Mouse (Mus musculus) CH12.LX (cell line): ENCODE results near the gene Ercc4. TPM values are rescaled to one million over a fixed set of nuclear protein-coding genes. Genes with fewer than 3 reads are reported as not detected.

Experiments used
- DNase-seq: peaks from one replicate; pipeline ENCODE4 v3.0.0-alpha.2; 2013; ENCODE audit errors: extremely low read depth
- H3K27ac ChIP-seq: 2 replicates; pipeline ENCODE4 v1.5.1; 2012; ENCODE audit warnings: low read depth, mild to moderate bottlenecking, control low read depth, moderate library complexity; ENCODE audit not compliant: insufficient read depth
- H3K27me3 ChIP-seq: replicated peaks from 2 replicates; pipeline ENCODE3; 2012; ENCODE audit warnings: inconsistent platforms
- H3K36me3 ChIP-seq, 2 experiments: replicated peaks in 1 of 2; 2 replicates each; pipeline versions ENCODE3 to v1.6.1; 2012; ENCODE audit warnings: inconsistent platforms in 1 of 2, low read length in 1 of 2, mild to moderate bottlenecking in 1 of 2, mixed read lengths in 1 of 2, moderate library complexity in 1 of 2; ENCODE audit not compliant: control insufficient read depth in 1 of 2, insufficient read depth in 1 of 2
- H3K4me1 ChIP-seq, 2 experiments: 2 replicates each; pipeline ENCODE4 v1.6.1; 2012; ENCODE audit warnings: inconsistent platforms in 1 of 2, moderate library complexity in 1 of 2; ENCODE audit not compliant: insufficient read depth in 2 of 2, control insufficient read depth in 1 of 2
- H3K4me2 ChIP-seq: 2 replicates; pipeline ENCODE4 v1.6.1; 2012; ENCODE audit warnings: low read depth, mild to moderate bottlenecking, control low read depth; ENCODE audit not compliant: poor library complexity, insufficient read depth, severe bottlenecking
- H3K4me3 ChIP-seq, 3 experiments: fragments of 150-350 bp in 1 of 3; sonication (generic) in 1 of 3; replicated peaks in 1 of 3; 2 replicates each; pipeline versions ENCODE3 to v1.5.1; 2011 to 2012; ENCODE audit warnings: low read depth in 2 of 3, low read length in 2 of 3, mild to moderate bottlenecking in 2 of 3, moderate library complexity in 2 of 3, control low read depth in 1 of 3, improper control_type of control experiment in 1 of 3, inconsistent platforms in 1 of 3, mixed read lengths in 1 of 3; ENCODE audit not compliant: poor library complexity in 1 of 3
- H3K79me2 ChIP-seq: replicated peaks from 2 replicates; pipeline ENCODE4 v1.6.1; 2012; ENCODE audit warnings: mild to moderate bottlenecking, moderate library complexity; ENCODE audit not compliant: control insufficient read depth, poor library complexity, insufficient read depth, severe bottlenecking; ENCODE audit errors: extremely low read depth
- H3K9ac ChIP-seq: 2 replicates; pipeline ENCODE4 v1.6.1; 2012; ENCODE audit warnings: low read depth, mild to moderate bottlenecking, control low read depth, moderate library complexity; ENCODE audit not compliant: insufficient read depth
- H3K9me3 ChIP-seq: replicated peaks from 2 replicates; pipeline ENCODE3; 2012; ENCODE audit warnings: low read length, inconsistent platforms, mixed read lengths
- BHLHE40 ChIP-seq: IDR thresholded peaks from 2 replicates; pipeline ENCODE4 v1.6.1; 2011; ENCODE audit warnings: mild to moderate bottlenecking, low read depth, low read length, improper control_type of control experiment
- ELF1 ChIP-seq: IDR thresholded peaks from 2 replicates; pipeline ENCODE4 v1.6.1; 2014; ENCODE audit warnings: low read depth, mild to moderate bottlenecking, inconsistent platforms, low read length, improper control_type of control experiment
- EP300 ChIP-seq: IDR thresholded peaks from 2 replicates; pipeline ENCODE4 v1.6.1; 2011; ENCODE audit warnings: low read length, improper control_type of control experiment
- GABPA ChIP-seq: IDR thresholded peaks from 2 replicates; pipeline ENCODE4 v1.6.1; 2012; ENCODE audit warnings: low read depth, low read length, improper control_type of control experiment, inconsistent platforms; ENCODE audit not compliant: insufficient replicate concordance
- HCFC1 ChIP-seq: IDR thresholded peaks from 2 replicates; pipeline ENCODE4 v1.6.1; 2012; ENCODE audit warnings: low read depth, mild to moderate bottlenecking, inconsistent platforms, low read length, improper control_type of control experiment
- JUND ChIP-seq: conservative IDR thresholded peaks from 2 replicates; pipeline ENCODE4 v1.6.1; 2011; ENCODE audit warnings: low read depth, low read length, improper control_type of control experiment
- MXI1 ChIP-seq: IDR thresholded peaks from 2 replicates; pipeline ENCODE4 v1.6.1; 2011; ENCODE audit warnings: mild to moderate bottlenecking, low read depth, low read length, improper control_type of control experiment
- MYC ChIP-seq: IDR thresholded peaks from 2 replicates; pipeline ENCODE4 v1.6.1; 2011; ENCODE audit warnings: low read depth, mild to moderate bottlenecking, improper control_type of control experiment, low read length
- NELFE ChIP-seq: IDR thresholded peaks from 2 replicates; pipeline ENCODE4 v1.6.1; 2011; ENCODE audit warnings: low read depth, low read length, improper control_type of control experiment
- NRF1 ChIP-seq: IDR thresholded peaks from 2 replicates; pipeline ENCODE4 v1.6.1; 2014; ENCODE audit warnings: low read depth, mild to moderate bottlenecking, inconsistent platforms, low read length, improper control_type of control experiment, moderate library complexity
- PAX5 ChIP-seq: IDR thresholded peaks from 2 replicates; pipeline ENCODE4 v1.6.1; 2012; ENCODE audit warnings: low read length, inconsistent platforms, mixed read lengths
- RAD21 ChIP-seq: IDR thresholded peaks from 2 replicates; pipeline ENCODE4 v1.6.1; 2011; ENCODE audit warnings: low read depth, mild to moderate bottlenecking, low read length, improper control_type of control experiment, moderate library complexity
- USF1 ChIP-seq: IDR thresholded peaks from 2 replicates; pipeline ENCODE4 v1.6.1; 2014; ENCODE audit warnings: low read depth, mild to moderate bottlenecking, inconsistent platforms, low read length, improper control_type of control experiment
- ZC3H11A ChIP-seq: IDR thresholded peaks from 2 replicates; pipeline ENCODE4 v1.6.1; 2012; ENCODE audit warnings: low read depth, mild to moderate bottlenecking, inconsistent platforms, low read length, improper control_type of control experiment
- ZMIZ1 ChIP-seq: IDR thresholded peaks from 2 replicates; pipeline ENCODE4 v1.6.1; 2012; ENCODE audit warnings: low read depth, mild to moderate bottlenecking, inconsistent platforms, low read length, improper control_type of control experiment
- dilution Hi-C: fragments of 300-500 bp; cut with MboI; formaldehyde crosslinking; loops from 2 replicates; pipeline ENCODE4 v1.14.3; 2020; ENCODE audit warnings: low sequenced_read_pairs; ENCODE audit not compliant: extremely low pct_unique_long_range_greater_than_20kb, extremely low pct_ligation_motif_present
- in situ Hi-C: fragments of 300-500 bp; cut with MboI; formaldehyde crosslinking; loops from 3 replicates; pipeline ENCODE4 v1.14.3; 2019; ENCODE audit warnings: low sequenced_read_pairs, low pct_ligation_motif_present, low pct_unique_long_range_greater_than_20kb, mixed read lengths
- polyA plus RNA-seq: library from polyadenylated mRNA; unstranded; fragments of >175 nt; gene quantifications from 2 replicates; pipeline ENCODE4 v1.2.1, GENCODE M21; 2012; ENCODE audit warnings: low read depth; ENCODE audit not compliant: insufficient read length
- total RNA-seq, 2 experiments: library from RNA; depleted of rRNA; stranded (reverse); fragments of 300-350 nt in 1 of 2; fragments of >200 nt in 1 of 2; gene quantifications; 2 replicates each; pipeline ENCODE4 v1.2.3; 2012 to 2014

Gene Ercc4
- total and polyA plus RNA-seq, 3 experiments: 10.1 to 23.3 (median 16.6) TPM

DNA sequence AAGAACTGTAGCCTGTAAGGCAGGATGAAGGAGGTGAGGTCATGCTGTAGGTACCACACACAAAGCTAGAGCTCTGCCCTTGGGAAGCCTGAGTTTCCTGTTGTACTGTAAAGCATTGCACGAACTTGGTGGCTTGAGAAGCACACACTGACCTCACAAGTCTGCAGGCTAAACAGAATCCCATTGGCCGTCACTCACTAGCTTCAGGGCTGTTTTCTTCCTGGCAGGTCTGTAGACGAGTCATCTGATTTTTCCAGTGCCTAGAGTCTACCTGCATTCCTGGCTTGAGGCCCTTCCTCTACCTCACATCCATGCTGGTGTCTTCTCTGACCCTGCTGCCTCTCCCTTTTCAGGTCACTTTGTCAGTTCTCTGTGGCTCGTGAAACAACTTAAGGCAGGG lies 36.7 kb downstream of the Ercc4 start:
- no peak overlapping the region for H3K9ac ChIP-seq
- H3K4me3 ChIP-seq: no peak overlapping the region
- H3K4me2 ChIP-seq: no peak overlapping the region
- no peak for DNase-seq
- TF ChIP-seq JUND: no peak
- TF ChIP-seq BHLHE40: no peak
- no peak for TF ChIP-seq ZC3H11A
- TF ChIP-seq EP300: no peak
- no peak for TF ChIP-seq PAX5
- TF ChIP-seq GABPA: no peak
- no peak for TF ChIP-seq NELFE
- TF ChIP-seq USF1: no peak
- no peak for TF ChIP-seq ELF1
- TF ChIP-seq NRF1: no peak
- H3K4me1 ChIP-seq: no peaks in the 10 kb centered on the region
- H3K79me2 ChIP-seq: no peaks in the 10 kb centered on the region
- no peaks in the 10 kb centered on the region for H3K9me3 ChIP-seq
- peaks cover 69 to 96% of the 10 kb centered on the region in 2 experiments for H3K36me3 ChIP-seq
- dilution Hi-C loops (no loop called here), in situ Hi-C loops (loop anchor here (10.0 kb wide), 1 partner anchor 259 kb away; no protein-coding TSS in a partner anchor)
- H3K27ac ChIP-seq: no peak overlapping the region
- no peaks in the 10 kb centered on the region for H3K27me3 ChIP-seq

DNA sequence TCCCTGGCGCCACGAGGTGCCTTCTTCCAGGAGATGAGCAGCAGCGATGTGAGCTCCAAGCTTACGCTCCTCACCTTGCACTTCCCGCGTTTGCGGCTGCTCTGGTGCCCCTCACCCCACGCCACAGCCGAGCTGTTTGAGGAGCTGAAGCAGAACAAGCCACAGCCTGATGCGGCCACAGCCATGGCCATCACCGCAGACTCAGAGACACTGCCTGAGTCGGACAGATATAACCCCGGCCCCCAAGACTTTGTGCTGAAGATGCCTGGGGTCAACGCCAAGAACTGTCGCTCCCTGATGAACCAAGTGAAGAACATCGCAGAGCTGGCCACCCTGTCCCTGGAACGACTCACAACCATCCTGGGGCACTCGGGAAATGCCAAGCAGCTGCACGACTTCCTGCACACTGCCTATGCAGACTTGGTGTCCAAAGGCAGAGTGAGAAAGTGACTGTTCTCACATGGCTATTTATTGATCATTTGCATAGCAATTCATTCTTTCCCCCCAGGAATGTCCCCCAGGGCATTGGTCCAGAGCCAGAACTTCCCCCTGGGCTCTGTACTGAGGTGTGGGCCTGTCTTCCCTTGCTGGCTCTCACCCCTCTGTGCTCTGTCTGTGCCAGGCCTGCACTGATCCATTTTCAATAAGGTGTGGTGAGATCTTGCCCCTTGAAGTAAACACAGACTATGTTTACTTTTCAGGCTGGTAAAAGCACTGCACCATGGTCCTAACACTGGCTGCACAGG lies 38.5 kb downstream of the Ercc4 start:
- Histone ChIP-seq H3K4me3 (no peak overlapping the region), H3K4me1 (no peaks in the 10 kb centered on the region), H3K27ac (no peak overlapping the region), H3K36me3 (peaks cover 58 to 91% of the 10 kb centered on the region in 2 experiments), H3K9me3 (no peaks in the 10 kb centered on the region), H3K9ac (no peak overlapping the region), H3K79me2 (no peaks in the 10 kb centered on the region), H3K4me2 (no peak overlapping the region), H3K27me3 (no peaks in the 10 kb centered on the region)
- no peak for DNase-seq
- in situ Hi-C loops (loop anchor here (10.0 kb wide), 1 partner anchor 257 kb away; no protein-coding TSS in a partner anchor), dilution Hi-C loops (no loop called here)
- TF ChIP-seq GABPA: no peak
- no peak for TF ChIP-seq ELF1
- no peak for TF ChIP-seq MXI1
- no peak for TF ChIP-seq EP300
- no peak for TF ChIP-seq HCFC1
- TF ChIP-seq ZMIZ1: no peak
- TF ChIP-seq MYC: no peak
- no peak for TF ChIP-seq PAX5
- TF ChIP-seq RAD21: no peak
